Mouse (Mus musculus) stomach, embryonic 16.5 days (tissue): ENCODE measurements at regions not wholly inside any gene's neighbourhood (a gene's known extent, or its start where the extent isn't known, plus 50 kb on each side); places are given as distances from the start of the nearest gene placed in this dataset.

Source experiments
- ATAC-seq: fragments of 200-750 bp; cut with Nextera tagmentation; 2 replicates; pipeline ENCODE4 v1.8.0; 2017; ENCODE audit warnings: moderate number of reproducible peaks, moderate TSS enrichment; ENCODE audit not compliant: insufficient read depth, low FRiP score
- H3K27ac ChIP-seq: fragments of 300-500 bp; sonication (generic); 2 replicates; pipeline ENCODE4 v1.5.1; 2014; ENCODE audit warnings: low read length
- H3K27me3 ChIP-seq: fragments of 300-500 bp; sonication (generic); 2 replicates; pipeline ENCODE4 v1.6.1; 2014; ENCODE audit warnings: low read length, control low read depth, mixed read lengths; ENCODE audit not compliant: control insufficient read depth, insufficient read depth
- H3K36me3 ChIP-seq: fragments of 300-500 bp; sonication (generic); 2 replicates; pipeline ENCODE4 v1.6.1; 2014; ENCODE audit warnings: low read length; ENCODE audit not compliant: control insufficient read depth, insufficient read depth
- H3K4me1 ChIP-seq: fragments of 300-500 bp; sonication (generic); 2 replicates; pipeline ENCODE4 v1.6.1; 2014; ENCODE audit warnings: low read length, control low read depth, mixed read lengths; ENCODE audit not compliant: control insufficient read depth, insufficient read depth
- H3K4me2 ChIP-seq: fragments of 300-500 bp; sonication (generic); 2 replicates; pipeline ENCODE4 v1.6.1; 2014; ENCODE audit warnings: low read depth, low read length, mixed read lengths
- H3K4me3 ChIP-seq: fragments of 300-500 bp; sonication (generic); replicated peaks from 2 replicates; pipeline ENCODE4 v1.5.1; 2014; ENCODE audit warnings: mild to moderate bottlenecking, low read length
- H3K9ac ChIP-seq: fragments of 300-500 bp; sonication (generic); 2 replicates; pipeline ENCODE4 v1.6.1; 2014; ENCODE audit warnings: low read length
- H3K9me3 ChIP-seq: fragments of 300-500 bp; sonication (generic); replicated peaks from 2 replicates; pipeline ENCODE4 v1.6.1; 2016; ENCODE audit warnings: low read length, control low read depth; ENCODE audit not compliant: control insufficient read depth
- WGBS: fragments of 180-500 bp; shearing (Covaris S2); extraction: QIAGEN DNeasy Blood & Tissue Kit; methylation state at CpG from one replicate; pipeline ENCODE4 v1.1.7; 2014; 5-methylcytosine and 5-hydroxymethylcytosine counted together

DNA sequence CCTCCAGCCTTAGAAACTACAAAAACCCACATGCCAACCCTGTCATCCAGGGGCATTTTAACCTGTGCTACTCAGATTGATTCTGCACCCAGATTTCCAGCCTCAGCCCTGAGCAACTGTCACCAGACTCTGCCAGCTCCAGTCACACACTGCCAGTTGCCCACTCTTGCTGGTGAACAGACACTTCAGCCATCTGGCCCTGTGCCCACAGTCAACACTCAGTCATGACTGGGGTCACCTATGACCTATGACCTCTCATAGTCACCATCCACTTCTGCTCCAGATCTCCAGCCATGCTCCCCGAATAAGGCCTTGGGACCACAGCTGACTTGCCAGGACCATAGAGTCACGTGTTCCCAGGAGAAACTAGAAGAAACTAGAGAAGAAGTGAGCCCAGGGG, 146.0 kb upstream of the Spred2 start:
- no peaks in the 10 kb centered on the region for H3K36me3 ChIP-seq
- H3K9me3 ChIP-seq = no peaks in the 10 kb centered on the region
- no peaks in the 10 kb centered on the region for H3K27me3 ChIP-seq
- no peak overlapping the region for H3K27ac ChIP-seq
- WGBS = 87% methylated on average over 2 of the region's 2 CpGs
- no peak overlapping the region for H3K4me3 ChIP-seq
- peaks cover 9% of the 10 kb centered on the region; the same call in 1 of the 2 replicates for H3K4me1 ChIP-seq
- no peak overlapping the region for H3K9ac ChIP-seq
- no peak overlapping the region for H3K4me2 ChIP-seq
- ATAC-seq = no peak

DNA sequence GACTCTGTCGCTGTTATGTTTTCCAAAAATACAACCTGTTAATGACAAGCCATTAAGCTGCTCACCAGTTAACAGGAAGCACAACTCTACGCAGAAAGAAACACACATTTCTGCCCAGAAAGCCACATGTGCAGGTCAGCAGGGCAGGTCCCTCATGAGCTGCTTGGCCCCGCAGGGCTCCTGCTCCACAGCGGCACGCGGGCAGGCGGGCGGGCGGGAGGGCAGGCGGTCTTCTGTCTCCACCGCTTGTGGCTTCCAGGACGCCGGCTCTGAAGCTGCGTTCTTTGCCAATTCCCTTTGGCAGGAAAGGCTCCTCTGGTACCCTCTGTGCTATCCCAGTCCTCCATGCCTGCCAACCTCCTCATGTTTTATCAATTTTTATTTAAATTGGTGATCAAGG, 139.1 kb upstream of the Spred2 start:
- no peaks in the 10 kb centered on the region for H3K9me3 ChIP-seq
- no peak overlapping the region for H3K9ac ChIP-seq
- no peaks in the 10 kb centered on the region for H3K27me3 ChIP-seq
- H3K4me1 ChIP-seq = no peaks in the 10 kb centered on the region
- WGBS = 58% methylated on average over 14 of the region's 14 CpGs
- H3K36me3 ChIP-seq = no peaks in the 10 kb centered on the region
- no peak overlapping the region for H3K27ac ChIP-seq
- no peak overlapping the region for H3K4me3 ChIP-seq
- ATAC-seq = no peak
- no peak overlapping the region for H3K4me2 ChIP-seq

DNA sequence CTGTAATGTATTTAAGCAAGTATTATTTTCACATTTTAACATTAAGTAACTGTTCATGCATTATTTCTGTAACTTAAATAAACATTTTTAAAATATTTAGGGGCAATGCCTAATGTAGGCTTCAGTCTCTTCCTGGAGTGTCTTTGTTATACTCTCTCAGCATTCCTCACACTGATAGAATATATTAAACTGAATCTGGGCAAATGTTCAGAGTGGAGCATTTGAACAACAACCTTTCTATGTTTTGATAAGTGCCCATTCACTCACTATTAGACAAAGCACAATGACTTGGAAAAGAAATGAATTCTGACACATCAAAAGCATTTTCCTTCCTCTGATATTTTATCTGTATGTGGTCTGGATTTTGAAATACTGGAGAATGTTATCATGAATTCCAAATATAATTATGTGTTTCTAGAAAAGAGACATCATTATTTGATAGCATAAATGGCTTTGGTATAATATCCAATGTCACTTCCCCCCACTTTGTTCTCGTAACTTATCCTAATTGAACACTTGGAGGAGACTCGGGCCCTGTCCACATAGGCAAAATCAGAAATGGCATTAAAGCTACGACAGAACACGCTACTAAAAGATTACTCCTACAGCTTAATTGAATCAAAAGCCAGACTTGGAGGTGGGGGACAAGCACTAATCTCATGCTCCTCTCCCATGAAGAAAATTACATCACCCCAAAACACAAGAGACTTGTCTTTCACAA, 127.1 kb upstream of the Spred2 start:
- WGBS = 80% methylated on average over 4 of the region's 4 CpGs
- Histone ChIP-seq H3K27me3 (no peaks in the 10 kb centered on the region), H3K36me3 (no peaks in the 10 kb centered on the region), H3K4me1 (no peaks in the 10 kb centered on the region), H3K9me3 (no peaks in the 10 kb centered on the region), H3K4me3 (no peak overlapping the region), H3K27ac (no peak overlapping the region), H3K9ac (no peak overlapping the region), H3K4me2 (no peak overlapping the region)
- ATAC-seq = no peak

DNA sequence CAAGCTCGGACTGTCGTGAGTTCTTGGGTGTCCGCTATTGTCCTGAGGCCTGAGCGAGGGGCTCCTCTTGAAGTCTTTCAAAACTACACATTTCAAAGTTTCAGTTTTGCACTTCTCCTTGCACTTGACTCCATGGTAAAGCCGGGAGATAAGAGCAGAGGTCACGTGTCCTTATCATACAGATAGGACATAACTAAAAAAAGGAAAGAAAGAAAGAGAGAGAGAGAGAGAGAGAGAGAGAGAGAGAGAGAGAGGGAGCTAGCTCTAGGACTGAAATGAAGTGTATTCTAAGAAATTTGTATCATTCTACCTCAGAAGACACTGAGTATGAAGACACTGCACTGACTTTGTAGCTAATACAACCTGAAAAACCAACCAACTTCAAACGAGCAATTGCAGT, 114.8 kb upstream of the Spred2 start:
- Histone ChIP-seq H3K9ac (no peak overlapping the region), H3K9me3 (no peaks in the 10 kb centered on the region; the same call in 1 of the 2 replicates), H3K4me1 (no peaks in the 10 kb centered on the region), H3K27ac (no peak overlapping the region), H3K27me3 (no peaks in the 10 kb centered on the region), H3K4me2 (no peak overlapping the region), H3K36me3 (no peaks in the 10 kb centered on the region), H3K4me3 (no peak overlapping the region)
- 78% methylated on average over 7 of the region's 7 CpGs for WGBS
- no peak for ATAC-seq

DNA sequence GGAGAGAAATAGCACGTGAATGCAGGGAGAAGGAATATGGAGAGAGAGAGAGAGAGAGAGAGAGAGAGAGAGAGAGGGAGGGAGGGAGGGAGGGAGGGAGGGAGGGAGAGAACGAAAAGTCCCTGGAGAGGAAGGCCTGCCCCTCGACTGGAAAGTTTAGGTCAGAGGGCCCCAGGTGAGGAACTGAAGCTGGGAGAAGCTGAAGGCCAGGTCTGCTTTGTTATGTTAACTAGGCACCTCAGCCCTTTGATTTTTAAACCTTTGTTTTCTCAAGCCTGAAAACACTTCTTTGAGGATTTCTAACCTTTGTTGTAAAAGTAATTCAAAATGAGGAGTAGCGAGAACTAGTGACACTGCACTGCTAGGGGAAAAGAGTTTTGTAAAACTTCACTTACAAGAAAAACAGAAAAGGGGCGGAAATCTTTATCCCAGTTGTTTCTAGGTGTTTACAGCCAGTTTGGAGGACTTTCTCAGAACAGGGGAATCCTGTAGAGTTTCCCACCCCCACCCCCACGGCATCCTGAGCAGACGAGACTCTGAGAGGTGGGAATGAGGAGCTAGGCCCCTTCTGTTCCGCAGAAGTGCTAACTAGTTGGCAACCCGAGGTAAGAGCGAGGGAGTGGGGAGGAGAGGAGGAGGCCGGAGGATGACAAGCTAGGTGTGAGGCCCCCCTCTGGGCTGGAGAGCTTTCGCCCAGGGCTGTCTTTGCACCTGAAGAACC, 112.7 kb upstream of the Spred2 start:
- Histone ChIP-seq H3K27ac (no peak overlapping the region), H3K4me1 (no peaks in the 10 kb centered on the region), H3K9me3 (no peaks in the 10 kb centered on the region; the same call in 1 of the 2 replicates), H3K4me2 (no peak overlapping the region), H3K27me3 (no peaks in the 10 kb centered on the region), H3K9ac (no peak overlapping the region), H3K4me3 (no peak overlapping the region), H3K36me3 (no peaks in the 10 kb centered on the region)
- WGBS = 33% methylated on average over 12 of the region's 12 CpGs
- no peak for ATAC-seq

DNA sequence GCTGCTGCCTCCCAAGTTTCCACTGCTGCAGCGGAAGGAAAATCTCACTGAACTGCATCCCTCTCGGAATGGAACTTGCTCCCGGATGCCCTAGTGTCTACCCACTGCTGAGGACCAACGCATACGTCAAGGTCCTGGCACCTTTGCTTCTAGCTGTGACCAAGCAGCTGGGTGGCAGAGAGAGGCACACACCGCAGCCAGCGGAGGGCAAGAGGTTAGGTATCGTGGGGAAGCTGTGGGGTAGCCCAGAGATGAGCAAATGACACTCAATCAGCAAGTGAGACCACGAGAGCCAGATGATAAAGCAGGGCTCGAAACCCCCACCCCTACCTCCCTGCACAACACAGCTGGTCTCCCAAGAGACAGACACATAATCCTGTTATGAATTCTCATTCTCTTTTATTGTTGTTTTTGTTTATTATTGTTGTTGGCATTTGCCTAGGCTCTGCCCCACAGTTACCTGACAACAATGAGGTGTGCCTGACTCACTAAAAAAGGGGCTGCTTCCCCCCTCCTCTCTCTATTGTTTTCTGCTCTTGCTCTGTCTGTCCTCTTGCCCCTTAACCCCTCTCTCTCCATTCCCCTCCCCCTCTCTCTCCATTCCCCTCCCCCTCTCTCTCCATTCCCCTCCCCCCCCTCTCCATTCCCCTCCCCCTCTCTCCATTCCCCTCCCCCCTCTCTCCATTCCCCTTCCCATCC, 112.0 kb upstream of the Spred2 start:
- no peaks in the 10 kb centered on the region for H3K27me3 ChIP-seq

DNA sequence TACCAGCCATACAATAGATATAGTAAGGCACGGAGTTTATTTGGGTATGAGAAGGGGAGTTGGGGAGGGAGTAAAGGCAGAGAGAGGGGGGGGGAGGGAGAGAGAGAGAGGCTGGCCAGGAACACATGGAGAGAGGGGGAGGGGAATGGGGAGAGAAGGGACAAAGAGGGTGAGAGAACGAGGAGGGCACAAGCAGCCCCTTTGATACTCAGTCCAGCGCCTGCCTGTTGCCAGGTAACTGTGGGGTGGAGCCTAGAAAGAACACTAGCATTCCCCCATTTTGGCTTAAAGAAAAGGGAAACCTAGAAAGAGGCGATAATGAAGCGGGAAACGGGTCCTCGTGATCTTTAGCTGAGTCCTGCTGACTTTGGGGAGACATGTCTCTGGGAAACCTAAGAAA, 110.6 kb upstream of the Spred2 start:
- 71% methylated on average over 7 of the region's 7 CpGs for WGBS
- Histone ChIP-seq H3K9me3 (no peaks in the 10 kb centered on the region; the same call in 1 of the 2 replicates), H3K27me3 (no peaks in the 10 kb centered on the region), H3K9ac (no peak overlapping the region), H3K27ac (no peak overlapping the region), H3K4me2 (no peak overlapping the region), H3K4me3 (no peak overlapping the region), H3K4me1 (no peaks in the 10 kb centered on the region), H3K36me3 (no peaks in the 10 kb centered on the region)
- no peak for ATAC-seq

More for the DNA sequence above, 112.0 kb upstream of the Spred2 start:
- no peaks in the 10 kb centered on the region; the same call in 1 of the 2 replicates for H3K9me3 ChIP-seq
- H3K4me2 ChIP-seq = no peak overlapping the region
- ATAC-seq = no peak
- no peak overlapping the region for H3K4me3 ChIP-seq
- H3K27ac ChIP-seq = no peak overlapping the region
- 34% methylated on average over 10 of the region's 10 CpGs for WGBS
- no peaks in the 10 kb centered on the region for H3K4me1 ChIP-seq
- H3K36me3 ChIP-seq = no peaks in the 10 kb centered on the region
- H3K9ac ChIP-seq = no peak overlapping the region

DNA sequence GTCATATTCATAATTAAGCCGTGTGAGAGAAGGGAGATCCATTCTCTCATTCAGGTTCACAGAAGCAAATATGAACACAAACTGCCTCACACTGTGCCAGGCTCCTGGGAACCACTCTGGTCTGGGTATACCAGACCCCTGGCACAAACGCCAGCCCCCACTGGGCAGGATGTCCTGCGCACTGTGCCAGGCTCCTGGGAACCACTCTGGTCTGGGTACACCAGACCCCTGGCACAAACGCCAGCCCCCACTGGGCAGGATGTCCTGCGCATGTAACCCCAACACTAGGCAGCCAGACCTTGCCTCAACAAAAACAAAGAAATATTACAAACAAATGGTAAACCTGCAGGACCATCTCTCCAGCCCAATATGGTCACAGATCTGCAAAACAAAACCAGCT, 101.2 kb upstream of the Spred2 start:
- H3K27me3 ChIP-seq = no peaks in the 10 kb centered on the region
- 78% methylated on average over 5 of the region's 5 CpGs for WGBS
- no peaks in the 10 kb centered on the region for H3K4me1 ChIP-seq
- no peak overlapping the region for H3K27ac ChIP-seq
- H3K4me2 ChIP-seq = no peak overlapping the region
- H3K4me3 ChIP-seq = no peak overlapping the region
- no peaks in the 10 kb centered on the region for H3K36me3 ChIP-seq
- no peak overlapping the region for H3K9ac ChIP-seq
- H3K9me3 ChIP-seq = no peaks in the 10 kb centered on the region
- no peak for ATAC-seq

DNA sequence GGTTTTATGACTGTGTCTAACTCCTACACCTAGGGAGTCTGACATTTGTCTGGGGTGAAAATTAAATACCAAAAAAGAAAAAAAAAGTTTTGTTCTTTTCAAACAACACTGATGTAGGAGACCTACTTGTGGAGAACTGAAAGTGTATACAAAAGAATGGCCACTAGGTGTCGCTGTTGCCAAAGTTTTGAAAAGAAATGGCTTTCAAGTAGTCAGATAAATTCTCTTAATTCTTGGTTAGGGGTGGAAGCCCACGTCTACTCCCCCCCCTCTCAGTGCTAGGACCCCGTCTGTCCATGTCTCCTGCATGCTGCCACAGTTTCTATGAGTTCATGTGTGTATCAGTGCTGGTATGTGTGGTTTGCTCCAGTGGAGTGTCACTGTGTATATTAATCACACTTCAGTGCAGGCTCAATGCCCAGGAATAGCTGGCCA, 100.7 kb upstream of the Spred2 start:
- ATAC-seq = no peak
- Histone ChIP-seq H3K36me3 (no peaks in the 10 kb centered on the region), H3K9ac (no peak overlapping the region), H3K4me1 (no peaks in the 10 kb centered on the region), H3K27me3 (no peaks in the 10 kb centered on the region), H3K4me2 (peak overlapping the region; percentile 27; the same call in 1 of the 2 replicates), H3K9me3 (no peaks in the 10 kb centered on the region), H3K27ac (no peak overlapping the region), H3K4me3 (no peak overlapping the region; the same call in 1 of the 2 replicates)
- under 1% methylated on average over 3 of the region's 3 CpGs for WGBS
